Mouse (Mus musculus) left cerebral cortex, adult 9 months (tissue): Measurements from ENCODE around the gene Ptges2.

ENCODE experiments used
- DNase-seq, 2 experiments: peaks; one replicate each; pipeline ENCODE4 v3.0.0; 2022; ENCODE audit warnings: low spot score in 2 of 2

Ptges2 gene

DNA sequence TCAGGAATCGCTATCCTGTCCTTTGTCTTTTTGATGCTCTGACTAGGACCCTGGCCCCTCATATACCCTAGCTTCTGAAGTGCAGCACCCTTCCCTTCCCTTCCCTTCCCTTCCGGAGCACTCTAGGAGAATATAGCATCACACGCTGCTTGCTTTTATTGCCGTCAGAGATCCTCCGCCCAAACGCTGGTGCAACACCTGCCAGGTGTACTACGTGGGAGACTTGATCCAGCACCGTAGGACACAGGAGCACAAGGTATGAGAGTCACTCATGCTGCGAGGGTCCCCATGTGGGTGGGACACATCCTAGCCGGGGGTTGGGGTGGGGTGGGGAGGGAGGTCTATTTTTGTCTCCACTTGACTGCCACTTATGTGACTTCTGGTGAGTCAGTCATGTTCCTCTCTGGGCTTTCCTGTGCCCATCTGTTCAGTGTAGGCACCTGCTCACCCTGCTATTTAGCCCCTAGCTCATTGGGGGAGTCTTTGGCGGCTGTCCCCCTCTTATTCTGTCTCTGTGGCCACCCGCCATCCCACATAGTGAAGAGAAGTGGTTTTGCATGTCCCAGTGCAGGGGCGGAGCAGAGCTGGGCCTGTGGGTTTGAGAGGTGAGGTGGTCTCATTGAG, 20.3 kb upstream of the Ptges2 start:
- peak in 1 of 2 experiments; percentile 69 for DNase-seq

DNA sequence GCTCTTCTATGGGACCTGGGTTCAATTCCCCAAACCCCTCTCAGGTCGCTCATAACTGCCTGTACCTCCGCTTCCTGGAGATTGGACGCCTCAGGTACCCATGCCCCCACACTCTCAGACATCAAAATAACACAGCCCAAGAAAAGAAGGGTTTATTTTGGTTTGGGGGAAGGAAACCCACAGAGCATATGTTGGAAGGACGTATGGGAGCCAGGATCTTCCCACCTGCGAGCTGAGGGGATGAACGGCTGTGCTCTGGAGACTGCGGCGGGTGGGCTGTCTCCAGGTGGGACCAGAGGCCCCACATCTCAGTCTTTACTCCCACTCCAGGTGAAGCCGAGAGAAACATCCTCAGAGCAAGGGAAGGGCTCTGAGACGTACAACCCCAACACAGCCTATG, 18.7 kb upstream of the Ptges2 start:
- no peak for DNase-seq

DNA sequence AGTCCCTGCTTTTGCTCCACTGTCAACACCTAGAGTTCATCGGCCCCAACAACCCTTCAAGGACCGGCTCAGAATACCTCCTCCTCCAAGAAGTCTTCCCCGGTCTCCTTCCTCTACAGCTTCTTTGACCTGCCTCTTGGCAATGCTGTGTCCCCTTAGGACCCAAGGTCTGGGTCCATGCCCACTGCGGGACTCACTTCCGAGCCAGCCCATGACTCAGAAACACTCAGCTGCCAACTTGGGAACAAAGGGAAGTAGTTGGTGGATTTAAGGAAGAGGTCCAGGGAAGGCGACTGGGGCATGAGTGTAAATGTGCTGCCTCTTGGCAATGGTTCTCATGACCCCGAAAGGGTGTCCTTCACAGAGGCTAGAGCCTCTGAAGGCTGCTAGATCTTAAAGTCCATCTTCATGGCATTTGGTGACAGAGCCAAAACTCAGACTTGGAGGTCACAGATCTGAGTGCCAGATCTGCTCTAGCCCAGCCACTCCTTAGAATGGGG, 15.6 kb upstream of the Ptges2 start:
- DNase-seq = no peak

DNA sequence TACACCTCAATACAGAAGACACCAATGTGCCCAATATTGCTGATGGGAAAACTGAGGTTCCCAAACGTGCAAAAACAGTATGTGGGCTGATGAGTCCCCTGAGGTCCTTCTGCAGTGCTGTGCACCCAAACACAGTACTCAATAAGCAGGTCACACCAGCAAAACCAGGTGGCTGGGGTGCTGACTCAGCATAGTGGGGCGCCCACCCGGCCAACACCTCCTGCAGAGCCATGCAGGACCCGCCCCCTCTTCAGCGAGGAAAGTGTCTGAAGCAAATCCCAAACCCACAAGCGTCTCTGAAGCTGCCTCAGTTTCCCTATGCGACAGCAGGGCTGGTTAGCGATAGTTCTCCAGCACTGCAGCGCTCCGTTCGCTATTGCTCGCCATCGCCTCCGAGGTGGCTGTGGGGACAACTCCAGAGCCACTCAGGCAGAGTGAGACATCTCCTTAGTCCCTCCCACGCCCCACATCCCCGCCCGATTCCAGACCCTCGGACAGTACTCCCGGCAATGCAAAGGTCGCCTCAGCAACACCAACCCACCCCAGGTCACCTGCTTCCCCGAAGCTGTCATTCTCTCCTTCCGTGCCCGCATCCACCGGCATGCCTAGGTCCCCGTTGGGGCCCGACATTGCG, 14.4 kb upstream of the Ptges2 start:
- DNase-seq = peak in 1 of 2 experiments; percentile 54

DNA sequence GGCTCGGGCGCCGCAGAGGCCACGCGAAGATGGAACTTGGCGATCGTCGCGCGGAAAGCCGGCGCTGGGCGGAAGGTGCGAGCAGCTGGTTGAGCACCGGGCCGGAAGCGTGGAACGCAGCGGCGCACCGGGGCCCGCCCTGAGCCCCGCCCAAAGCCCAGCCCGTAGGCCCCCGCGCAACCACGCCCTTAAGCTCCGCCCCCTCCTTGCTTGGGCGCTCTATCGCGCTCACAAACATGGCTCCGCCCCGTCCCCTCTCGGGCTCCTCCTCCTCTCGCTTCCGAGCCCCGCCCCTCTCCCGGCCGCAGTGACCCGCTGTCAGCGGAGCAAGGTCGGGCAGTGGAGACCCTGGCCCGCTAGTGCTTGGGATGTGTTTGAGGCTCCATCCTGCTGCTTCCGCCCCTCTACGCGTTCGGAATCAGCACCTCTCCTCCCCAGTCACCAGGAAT, 13.9 kb upstream of the Ptges2 start, which contains the start of gene 1110008P14Rik:
TSS of gene 1110008P14Rik (minus strand) at position 164 of the 449 bp plus-strand sequence.
- peak; percentile 81 to 94 for DNase-seq

DNA sequence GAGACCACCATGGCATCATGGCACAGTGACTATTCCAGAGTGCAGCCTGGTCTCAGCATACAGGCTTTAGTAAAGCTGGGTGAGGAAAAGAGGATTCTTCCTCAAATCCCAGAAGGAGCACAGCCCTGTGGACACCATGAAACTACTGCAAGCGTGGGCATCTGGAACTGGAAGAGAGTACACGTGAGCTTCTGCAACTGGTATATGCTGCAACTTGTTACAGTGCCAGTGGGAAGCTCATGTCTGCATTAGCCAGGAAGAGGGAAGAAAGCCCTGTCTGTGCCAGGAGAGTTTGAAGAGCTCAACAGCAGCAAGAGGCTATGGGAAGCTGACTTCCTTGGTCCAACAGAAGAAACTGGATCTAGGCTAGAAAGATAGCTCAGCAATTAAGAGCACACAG, 13.0 kb upstream of the Ptges2 start:
- no peak for DNase-seq

DNA sequence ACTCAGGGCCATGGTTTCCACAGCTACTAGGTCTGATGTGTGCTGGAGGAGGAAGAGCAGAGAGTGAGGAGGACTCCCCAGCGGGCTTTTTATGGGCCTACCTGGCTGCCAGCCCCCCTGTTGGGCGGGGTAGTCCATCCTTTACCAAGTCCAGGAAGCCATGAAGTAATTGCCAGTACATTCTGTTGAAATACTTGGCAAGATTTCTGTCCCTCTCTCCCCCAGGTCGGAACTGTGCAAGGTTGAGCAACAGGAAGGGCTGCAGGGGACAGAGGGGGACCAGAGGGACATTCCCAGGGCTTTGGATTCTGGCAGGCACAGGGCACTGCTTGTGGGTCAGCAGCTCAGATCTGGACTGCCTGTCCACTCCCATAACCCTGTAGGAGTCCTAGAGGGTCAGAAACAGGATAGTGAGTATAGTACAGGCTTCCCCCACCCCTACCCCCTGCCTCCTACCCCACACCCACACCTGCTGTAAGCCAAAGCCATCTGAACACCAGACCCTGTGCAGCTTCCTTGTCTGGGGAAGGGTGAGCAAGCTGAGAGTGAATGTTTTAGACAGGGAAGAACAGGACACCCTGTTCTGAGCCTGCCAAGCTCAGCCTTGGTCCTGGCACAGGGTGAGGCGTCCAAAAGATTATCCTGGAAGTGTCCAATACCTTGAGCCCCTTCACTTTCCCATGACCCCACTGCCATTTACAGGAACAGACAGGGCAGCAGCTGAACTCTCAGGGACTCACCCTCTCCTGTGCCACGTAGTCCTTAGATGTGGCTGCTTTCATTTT, 7.8 kb upstream of the Ptges2 start, which contains the start of gene Lcn2:
TSS of gene Lcn2 (minus strand) at position 547 of the 785 bp plus-strand sequence.
- no peak for DNase-seq

DNA sequence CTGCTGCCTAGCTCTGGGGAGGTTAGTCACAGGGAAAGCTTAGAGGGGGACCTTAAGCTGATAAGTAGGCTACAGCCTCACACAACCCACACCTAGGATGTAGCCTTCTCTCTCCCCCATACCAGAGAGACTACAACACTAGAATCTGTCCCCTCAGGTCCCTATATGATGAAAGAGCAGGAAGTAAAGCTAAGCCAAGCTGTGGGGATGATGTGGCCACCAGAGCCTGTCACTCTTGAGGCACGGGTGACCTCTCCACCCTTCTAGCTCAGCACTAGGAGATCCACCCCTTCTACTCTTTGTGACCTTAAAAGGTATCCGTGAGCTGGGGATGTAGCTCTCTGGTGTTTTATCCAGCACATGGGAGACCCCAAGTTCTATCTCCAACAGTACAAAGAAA, 6.5 kb upstream of the Ptges2 start:
- DNase-seq = no peak

DNA sequence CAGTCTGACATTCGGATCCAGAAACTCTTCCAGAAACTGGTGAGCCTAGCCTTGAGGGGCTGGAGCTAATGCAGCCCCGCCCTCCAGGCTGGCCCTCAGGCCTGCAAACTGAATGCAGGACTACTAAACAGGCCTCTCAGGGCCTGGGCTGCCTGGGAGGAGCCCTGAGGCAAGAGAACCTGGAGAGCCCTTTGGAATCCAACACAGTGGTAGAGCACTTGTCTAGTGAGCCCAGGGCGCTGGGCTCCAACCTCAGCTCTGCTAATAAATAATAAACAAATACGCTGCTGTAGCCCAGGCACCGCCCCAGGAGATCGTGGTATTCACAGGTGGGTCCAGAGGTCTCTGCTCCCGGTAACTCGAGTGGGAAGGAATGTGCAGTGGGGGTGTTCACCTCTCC, 4.8 kb upstream of the Ptges2 start:
- no peak for DNase-seq

DNA sequence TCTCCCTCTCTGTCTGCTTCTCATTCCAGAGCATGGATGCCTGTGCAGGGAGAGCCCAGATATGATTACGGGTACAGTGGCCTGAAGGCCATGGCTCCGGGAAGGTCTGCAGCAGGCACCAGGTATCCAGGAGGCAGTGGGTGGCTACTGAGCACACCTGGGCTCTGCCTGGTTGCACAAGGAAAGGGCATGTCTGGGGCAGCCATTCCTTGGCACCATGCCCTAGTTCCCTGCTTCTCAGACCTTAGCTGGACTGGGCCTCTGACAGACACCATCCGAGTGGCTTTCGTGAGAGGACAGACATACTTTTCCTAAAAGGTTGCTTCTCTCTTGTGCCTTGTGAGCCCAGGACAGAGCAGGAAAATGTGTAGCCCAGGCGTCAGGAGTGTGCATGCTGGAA, 3.6 kb upstream of the Ptges2 start:
- DNase-seq = no peak

DNA sequence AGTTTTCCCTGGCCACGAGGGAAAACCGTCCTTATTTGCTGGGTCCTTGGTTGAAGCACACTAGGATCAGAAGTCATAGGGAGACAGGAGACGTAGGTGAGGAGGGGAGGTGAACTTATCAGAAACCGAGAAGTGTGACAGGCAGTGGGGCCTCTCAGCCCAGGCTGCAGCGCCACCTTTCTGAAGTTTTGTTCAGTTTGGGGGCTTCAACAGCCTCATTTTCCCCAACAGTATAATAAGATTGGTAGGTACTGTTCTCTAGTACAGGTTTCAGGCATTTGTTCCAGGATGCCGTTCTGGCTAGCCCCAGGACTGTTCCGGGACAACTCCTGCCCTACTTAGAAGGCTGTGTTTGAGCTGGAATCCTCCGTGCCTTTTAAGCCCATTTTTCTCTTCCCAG, 723 bp upstream of the Ptges2 start:
- no peak for DNase-seq

DNA sequence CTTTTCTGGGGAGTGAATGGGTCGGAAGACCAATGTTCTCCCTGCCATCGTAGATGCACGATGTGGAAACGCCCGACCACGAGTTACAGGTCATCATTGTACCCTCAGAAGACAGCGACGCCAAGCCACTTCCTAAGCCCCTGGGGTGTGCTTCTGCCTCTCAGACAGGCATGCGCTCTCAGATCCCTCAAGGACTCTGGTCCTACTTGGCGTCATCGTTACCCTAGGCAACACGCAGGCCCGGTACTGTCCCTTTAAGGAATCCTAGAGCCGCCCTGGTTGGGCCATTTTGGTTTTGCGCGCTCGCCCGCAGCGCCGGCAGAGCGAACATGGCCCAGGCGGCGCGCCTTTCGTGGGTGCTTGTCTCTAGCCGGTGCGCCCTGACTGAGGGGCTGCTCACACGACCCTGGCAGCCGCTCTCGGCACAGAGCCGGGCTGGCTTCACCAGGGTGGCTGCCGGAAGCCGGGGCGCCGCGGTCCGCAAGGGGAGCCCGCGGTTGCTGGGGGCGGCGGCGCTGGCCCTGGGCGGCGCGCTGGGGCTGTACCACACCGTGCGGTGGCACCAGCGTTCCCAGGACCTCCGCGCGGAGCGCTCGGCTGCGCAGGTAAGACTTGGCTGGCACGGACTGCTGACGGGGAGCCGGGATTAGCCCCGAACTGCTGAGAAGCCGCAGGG, 388 bp downstream of the Ptges2 start:
- DNase-seq = peak; percentile 87 to 95

DNA sequence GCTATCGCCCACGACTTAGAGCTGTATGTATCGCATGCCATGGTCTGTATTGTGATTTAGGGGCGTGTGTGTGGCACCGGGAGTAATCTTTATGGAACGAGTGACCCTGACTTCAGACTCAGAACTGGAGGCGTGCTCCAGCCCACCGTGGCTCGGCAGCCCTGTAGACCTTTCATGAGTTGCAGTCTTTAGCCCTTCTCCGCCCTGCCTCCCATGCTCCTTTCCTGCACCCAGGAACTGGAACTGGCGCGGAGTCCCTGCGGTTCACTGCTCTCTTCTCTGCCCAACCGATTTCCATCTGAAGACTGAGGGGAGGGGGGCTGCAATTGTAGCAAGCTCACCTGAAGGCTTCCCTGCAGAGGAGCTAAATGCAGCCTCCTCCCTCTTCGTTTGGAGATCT, 999 bp downstream of the Ptges2 start:
- DNase-seq = no peak

DNA sequence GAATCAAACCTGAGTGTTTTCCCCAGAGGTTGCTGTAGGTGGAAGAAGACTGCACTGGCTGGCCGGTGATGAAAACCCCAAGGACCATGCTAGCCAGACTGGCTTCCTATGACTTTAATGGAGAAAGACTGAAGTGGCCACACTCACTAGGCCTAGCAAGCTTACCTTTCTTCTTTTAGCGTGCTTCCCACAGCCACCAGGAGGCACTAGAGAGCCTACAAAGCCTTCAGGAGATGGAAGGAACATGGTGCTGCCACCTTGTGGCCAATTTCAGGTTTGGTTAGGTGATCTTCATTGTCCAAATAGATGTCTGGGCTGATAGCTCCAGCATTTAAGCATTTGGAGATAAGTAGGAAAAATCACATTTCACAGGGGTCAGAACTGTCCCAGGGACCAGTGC, 9.0 kb downstream of the Ptges2 start:
- peak in 1 of 2 experiments; percentile 98 for DNase-seq

DNA sequence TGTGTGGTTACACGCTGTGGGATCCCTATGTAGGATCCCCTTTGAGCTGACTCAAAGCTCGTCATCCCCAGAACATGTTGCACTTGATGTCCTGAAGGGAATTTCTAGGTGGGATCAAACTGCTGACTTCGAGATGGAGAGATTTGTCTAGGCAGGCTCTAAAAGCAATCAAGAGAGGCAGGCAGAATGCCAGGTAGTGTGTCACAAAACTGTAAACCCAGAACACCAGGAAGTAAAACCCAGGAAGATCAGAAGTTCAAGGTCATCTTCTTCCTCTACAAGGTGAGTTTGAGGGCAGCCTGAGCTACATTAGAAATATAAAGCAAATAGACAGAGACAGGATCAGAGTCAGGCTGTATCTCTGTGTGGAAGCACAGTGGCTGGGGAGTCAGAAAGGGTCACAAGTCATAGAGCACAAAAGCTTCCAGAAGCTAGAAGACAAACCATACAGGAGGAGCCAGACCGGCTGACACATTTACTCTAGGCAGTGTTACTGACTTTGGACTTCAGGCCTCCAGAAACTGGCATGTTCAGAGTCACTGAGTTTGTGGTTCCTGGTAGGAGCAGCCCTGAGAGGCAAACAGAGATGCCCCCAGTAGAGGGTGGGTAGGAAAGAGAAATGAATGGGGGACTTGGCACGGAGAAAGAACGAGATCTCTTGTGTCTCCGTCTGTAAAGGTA, 11.6 kb downstream of the Ptges2 start:
- no peak for DNase-seq

DNA sequence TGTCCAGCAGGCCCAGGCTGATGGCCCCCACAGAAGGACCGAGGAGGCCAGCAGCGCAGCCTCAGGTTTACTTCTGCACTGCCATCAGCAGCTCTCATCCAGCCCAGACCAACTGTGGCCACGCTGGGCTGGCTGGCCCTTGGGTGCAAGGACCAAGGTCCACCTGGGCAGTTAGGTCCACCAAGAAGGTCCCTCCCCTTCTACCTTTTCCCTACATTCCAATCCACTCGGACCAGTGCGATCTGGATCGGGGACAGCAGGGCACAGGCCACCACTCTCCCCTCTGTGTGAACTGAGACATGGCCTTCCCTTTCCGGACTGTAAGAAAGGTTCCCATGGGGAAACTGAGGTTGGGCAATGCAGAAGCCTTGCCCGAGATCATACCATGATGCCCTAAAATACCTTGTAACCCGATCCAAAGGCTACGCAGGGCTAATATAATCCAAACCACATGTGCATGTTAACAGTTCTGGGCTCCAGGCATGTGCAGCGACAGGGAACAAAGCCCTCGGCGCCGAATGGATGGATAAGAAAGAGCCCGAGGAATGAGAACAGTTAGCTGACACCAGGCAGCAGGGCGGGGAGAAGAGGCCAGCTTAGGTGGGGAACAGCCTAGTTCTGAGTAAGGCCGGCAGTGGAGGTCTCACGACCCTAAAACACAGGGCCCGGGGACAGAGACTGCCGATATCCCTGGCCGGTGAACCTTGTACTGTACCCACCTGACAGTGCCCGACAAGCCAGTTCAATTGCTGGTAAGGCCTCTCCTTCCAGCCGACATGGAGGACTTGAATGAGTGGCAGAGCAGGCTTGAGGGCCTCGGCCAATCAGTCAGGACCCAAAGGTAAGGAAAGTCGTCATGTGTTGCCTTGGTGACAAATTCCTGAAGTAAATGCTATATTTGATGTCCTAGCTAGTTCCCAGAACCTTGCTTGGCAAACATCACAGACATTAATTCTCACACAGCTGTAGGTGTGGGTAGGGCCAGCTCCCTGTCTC, 13.0 kb downstream of the Ptges2 start:
- DNase-seq = no peak

DNA sequence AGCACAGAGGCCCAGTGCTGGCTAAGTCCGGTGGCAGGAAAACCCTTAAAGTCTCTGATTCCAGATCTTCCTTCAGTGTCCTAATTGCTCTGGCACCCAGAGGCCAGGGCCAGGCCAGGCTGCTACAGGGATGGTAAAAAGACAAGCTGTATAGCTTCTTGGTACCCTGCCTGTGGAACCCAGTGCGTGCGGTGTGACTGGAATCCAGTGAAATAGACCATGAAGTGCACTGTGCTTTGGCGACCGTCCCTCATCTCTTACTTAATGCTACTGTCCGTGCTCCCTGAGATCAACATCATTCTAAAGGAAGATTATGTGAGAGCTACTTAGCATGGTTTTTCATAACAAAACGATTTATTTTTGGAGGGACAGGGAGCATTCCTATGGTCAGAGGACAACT, 15.7 kb downstream of the Ptges2 start:
- no peak for DNase-seq

DNA sequence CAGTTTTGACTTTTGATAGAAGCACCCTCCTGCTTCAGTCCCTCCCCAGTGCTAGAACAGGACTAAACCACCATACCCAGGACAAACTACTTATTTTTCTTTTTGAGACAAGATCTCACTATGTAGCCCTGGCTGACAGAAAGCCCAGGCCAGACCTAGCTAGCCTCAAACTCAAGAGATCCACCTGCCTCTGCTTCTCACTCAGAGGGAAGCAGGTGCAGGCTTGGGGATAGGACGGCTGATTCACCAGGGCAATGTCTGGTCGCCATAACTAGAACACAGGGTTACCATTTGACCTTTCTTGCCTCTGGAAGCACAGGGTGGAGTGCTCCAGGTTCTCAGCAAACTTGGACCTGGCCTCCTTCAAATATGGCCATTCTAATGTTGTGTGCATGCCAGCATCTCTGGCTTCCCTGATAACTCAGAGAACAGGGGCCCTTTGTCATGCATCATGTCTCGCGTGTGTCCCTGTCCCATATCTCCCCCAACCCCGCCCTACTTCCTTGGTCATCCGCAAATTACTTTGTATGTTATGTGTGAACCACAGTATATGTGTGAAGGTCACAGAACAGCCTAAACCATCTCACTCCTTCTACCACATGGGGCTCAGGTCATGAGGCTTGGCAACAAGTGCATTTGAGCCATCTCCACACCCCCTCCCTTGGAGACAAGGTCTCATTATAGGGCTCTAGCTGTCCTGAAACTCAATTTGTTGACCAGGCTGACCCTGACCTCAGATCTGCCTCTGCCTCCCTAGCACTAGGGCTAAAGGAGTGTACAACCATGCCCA, 17.2 kb downstream of the Ptges2 start:
- DNase-seq = no peak

DNA sequence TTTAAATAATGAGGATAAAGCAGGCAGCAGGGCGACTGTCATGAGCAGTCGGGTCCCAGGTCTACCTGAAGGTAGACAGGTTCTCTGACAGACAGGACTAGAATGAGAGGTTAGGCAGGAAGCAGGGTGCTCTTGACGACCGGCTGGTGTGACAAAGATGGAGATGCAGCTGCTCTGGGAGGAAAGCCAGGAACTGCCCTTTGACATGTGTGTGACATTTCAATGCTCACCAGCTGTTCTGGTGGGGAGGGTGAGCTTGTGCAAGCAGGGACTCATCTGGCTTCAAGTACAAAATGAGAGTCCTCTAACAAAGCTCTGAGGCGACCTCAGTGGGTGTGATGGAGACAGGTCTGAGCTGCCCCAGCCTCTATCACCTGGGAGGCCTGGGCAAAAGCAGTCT, 18.2 kb downstream of the Ptges2 start:
- DNase-seq = no peak
